Mouse (Mus musculus) forebrain, embryonic 11.5 days (tissue): ENCODE data around the gene Gm11172. TPM values are rescaled to one million over a fixed set of nuclear protein-coding genes. Genes with fewer than 3 reads are reported as not detected.

ENCODE experiments used
- polyA plus RNA-seq: library from polyadenylated mRNA; unstranded; fragments of >200 nt; fragmentation: Nextera tagmentation; extraction: Ambion mirVana; gene quantifications from 2 replicates; pipeline ENCODE4 v1.2.1, GENCODE M21; 2014

Gm11172 gene
- polyA plus RNA-seq, 1 experiment from 2014 or later: not detected

Other genes with a start within 250 kb of the Gm11172 start
- gene Socs1, start 27.4 kb upstream of the Gm11172 start, polyA plus RNA-seq: 3.0 and 3.2 TPM in 2 replicates
- gene Tnp2, start 24.3 kb upstream of the Gm11172 start, polyA plus RNA-seq: not detected in 2 replicates
- gene Prm3, start 22.0 kb upstream of the Gm11172 start, polyA plus RNA-seq: not detected in 2 replicates
- not detected in 2 replicates for gene Prm2, start 16.8 kb upstream of the Gm11172 start, polyA plus RNA-seq
- gene Prm1, start 7.1 kb upstream of the Gm11172 start, polyA plus RNA-seq: not detected in 2 replicates
- 4.9 and 5.0 TPM in 2 replicates for gene Rmi2, start 22.1 kb downstream of the Gm11172 start, polyA plus RNA-seq
- 95.9 and 104 TPM in 2 replicates for gene Snn, start 248.0 kb downstream of the Gm11172 start, polyA plus RNA-seq